Mouse (Mus musculus) megakaryocyte, embryonic 14.5 days (primary cell): ENCODE measurements around the gene Sncb.

ENCODE experiments used
- FLI1 ChIP-seq: IDR thresholded peaks from 2 replicates; pipeline ENCODE4 v1.6.1; 2012; ENCODE audit warnings: low read length, inconsistent platforms, mixed read lengths
- GATA1 ChIP-seq: IDR thresholded peaks from 3 replicates; pipeline ENCODE4 v1.6.1; 2012; ENCODE audit warnings: mixed read lengths, low read length, inconsistent platforms, borderline replicate concordance

DNA sequence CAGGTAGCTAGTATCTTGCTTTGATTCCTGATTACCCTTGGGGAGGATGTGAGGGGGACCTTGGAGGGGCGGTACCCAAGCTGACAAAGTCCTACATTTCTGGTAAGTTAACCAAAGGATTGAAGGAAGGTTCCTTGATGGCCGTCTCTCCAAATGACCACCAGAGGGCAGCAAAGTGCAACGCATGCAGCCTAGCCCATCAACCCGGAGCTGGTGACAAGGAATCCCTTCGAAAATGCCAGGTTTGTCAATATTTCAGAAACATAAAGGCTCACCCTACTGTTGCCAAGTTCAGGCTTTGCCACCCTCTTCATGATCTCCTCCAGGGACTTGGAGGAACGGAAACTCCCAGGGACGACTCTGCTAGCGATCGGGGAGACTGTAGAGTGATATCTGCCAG lies 33.3 kb upstream of the Sncb start:
- TF ChIP-seq GATA1 (no peak), FLI1 (no peak)
